Mouse (Mus musculus): Measurements from ENCODE around the gene Apba2.

Apba2 gene

DNA sequence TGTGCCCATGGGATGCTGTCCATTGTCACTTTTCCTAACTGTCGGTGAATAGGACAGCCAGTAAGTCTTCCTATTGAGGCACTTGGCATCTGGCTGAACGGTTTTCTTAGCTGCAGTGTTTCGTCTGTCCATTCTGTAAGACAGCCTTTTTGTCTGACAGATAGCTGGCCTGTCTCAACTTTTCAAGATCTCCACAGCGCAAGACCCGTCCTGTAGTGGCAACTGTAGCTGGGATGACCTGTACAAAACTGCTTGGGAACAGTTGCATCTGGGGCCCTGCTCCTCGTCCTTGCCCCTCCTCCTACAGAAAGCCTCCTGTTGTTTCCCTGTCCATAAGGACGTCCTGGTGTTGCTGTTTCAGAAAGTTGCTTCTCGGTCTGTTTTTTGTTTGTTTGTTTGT is 157.8 kb downstream of the Apba2 start:
- no peak for DNase-seq (ENCODE audit: low read depth)

DNA sequence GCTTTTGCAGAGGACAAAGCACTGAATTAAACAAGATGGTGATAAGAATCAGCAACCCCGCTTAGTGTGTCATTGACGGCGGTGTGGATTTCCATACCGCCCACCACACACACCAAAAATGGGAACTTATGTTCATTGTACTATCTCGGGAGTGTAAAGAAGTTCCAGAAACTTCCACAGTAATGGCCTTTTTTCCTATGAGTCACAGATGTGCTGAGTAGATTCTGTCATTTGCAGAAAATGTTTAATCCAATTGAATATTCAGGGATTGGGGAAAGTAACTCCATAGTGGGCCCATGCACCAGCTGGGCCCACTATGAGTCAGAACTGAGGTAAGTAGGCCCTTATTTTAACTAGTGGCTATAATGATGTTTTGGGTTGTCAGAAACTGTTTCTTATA is 161.0 kb downstream of the Apba2 start:
- DNase-seq (ENCODE audit: low read depth): no peak

DNA sequence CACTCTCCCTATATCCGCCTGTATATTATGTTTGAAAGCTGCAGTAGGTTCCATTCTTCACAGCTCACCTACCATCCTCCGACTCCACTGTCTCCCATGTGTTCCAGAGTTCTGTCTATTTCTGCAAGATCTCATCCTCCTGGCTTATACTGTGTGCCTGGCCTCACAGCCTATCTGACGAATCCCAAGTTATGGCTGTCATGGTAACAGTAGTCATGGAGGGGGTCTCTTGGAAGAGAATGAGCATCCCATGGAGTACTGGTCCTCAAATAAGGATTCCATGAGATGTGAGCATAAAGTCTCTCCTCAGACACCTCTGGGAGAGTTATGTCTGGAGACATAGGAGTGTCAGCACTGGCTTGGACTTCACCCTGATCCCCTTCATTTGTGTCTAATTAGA is 162.1 kb downstream of the Apba2 start:
- DNase-seq (ENCODE audit: low read depth): no peak

DNA sequence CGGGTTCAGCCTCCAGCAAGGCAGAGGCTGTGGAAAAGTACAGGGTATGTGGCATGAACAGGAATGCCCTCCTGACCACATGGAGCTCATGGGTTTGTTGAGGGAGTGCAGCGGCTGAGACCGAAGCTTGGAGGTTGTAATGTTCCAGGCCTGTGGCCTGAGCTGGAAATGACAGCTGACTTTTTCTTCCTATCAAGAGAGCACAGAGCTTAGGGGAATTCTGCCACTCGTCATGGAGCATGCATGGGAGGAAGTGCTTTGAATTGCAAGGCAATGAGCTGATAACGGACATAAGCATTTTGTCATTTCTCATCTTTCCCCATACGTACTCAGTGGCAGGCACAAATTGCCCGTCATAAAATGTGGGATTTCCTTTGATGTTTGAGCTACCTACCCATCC is 163.6 kb downstream of the Apba2 start:
- no peak for DNase-seq (ENCODE audit: low read depth)

DNA sequence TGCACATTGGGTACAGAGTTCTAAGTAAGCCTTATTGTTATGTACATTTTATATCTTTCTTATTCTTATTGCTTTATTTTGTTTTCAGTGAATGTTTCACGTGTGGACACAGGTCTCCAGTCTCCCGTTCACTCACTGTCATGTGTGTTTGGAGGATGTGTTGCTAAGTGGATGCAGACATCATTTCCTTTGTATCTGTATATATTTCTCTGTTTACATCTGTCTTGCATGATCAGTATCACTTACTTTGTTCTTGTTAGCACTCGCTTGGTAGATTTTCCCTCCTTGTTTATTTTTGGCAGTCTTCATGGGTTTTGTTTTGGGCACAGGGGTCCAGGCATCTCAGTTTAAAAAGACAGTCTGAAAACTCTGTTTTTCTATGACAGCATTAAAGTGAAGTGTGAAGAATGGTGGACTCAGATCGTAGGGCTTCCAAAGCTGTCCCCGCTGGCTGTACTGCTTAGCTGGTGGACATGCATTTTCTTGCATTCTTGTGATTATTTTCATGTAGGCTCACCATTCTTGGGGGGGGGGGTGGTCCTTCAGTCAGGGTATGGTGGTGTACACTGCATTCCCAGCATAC is 164.3 kb downstream of the Apba2 start:
- DNase-seq (ENCODE audit: low read depth): no peak

DNA sequence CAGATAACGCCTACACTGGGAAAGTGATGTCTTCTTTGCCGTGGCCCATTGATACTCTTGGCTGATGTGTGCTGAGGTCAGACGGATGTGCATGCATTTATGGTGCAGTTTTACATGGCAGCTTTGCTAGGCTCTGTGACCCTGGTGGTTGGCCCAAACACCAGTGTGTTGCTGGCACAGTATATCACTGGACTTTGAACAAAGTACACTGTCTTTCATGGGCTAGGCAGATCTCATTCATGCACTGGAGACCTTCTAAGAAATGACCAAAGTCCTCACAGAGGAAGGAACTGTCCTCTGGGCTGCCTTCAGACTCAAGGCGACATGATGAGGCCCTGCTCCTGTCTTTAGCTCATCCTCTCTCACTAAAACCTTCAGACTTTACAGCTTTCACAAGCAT is 166.5 kb downstream of the Apba2 start:
- DNase-seq (ENCODE audit: low read depth): no peak

DNA sequence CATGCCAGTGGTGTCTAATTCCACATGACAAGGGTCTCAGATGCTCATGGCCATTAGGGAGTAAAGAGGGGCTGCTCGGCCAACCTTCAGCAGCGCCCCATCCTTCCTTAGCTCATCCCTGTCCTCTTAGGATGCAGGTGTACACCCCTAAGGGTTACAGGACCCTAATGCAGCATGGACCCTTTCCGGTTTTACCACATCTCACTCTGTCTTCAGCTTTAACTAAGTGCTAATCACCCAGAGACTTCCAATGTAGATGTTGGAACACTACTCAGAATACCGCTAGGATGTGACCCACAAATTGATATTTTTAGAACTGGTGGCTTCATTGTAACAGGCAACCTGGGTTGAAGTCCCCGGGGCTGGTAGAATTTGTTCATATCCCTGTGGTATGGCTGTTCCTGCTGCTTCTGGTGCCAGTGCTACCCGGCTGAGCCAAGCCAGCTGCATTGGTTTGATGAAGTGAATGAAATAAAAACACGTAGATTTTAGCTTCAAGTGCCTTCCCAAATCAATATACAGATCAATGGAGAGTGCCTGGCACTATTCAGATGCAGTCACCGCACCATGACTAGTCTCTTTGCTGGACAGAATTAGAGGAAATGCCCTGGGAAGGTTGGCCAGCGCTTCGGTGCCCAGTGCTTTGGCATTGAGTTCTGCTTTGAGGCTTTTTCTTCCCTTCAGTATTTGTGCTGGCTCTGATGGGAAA is 178.4 kb downstream of the Apba2 start:
- no peak for DNase-seq (ENCODE audit: low read depth)

DNA sequence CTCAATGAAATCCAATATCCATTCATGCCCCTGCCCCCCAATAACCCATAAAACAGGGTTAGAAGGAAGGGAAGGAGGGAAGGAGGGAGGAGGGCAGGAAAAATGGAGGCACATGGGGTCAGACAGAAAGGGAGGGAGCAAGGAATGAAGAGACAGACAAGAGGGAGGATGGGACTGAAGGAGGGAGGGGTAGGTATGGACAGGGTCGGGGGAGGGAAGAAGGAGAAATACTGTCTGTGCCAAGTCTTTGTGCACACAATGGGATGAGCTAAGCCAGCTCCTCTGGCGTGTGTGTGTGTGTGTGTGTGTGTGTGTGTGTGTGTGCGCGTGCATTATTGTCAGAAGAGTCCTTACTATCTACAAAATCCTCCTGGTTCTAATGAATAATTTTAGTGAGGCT is 183.4 kb downstream of the Apba2 start:
- no peak for DNase-seq (ENCODE audit: low read depth)

DNA sequence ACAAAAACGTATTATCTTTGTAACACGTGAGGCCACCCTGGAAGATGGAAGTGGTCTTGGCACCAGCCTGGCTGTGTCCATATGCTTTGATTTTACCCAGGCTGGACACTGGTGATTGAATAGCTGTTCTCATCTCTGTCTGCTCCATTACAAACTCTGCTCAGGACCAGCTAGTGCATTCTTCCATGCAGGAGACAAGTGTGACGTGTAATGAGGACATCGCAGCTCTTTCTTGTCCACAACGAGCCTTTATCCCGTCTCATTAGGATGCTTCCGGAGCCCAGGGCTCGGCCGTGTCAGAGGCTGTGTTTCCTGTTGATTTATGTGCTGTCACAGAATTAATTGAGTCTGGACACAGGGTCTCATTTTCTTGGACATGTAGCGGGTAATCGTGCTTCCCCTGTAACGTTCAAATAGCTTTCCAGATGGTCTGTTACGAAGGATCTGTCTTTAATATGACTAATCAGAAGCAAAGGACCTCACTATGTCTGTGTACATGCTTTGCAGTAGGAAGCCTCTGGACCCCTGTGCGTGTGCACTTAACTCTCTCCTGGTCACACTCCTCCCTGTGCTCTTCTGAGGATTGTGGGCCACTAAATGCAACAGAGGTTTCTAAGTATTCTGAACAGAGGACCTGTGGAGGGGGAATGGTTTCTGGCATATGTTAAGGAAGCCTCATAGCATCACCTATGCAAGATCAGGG is 186.8 kb downstream of the Apba2 start:
- DNase-seq (ENCODE audit: low read depth): no peak

DNA sequence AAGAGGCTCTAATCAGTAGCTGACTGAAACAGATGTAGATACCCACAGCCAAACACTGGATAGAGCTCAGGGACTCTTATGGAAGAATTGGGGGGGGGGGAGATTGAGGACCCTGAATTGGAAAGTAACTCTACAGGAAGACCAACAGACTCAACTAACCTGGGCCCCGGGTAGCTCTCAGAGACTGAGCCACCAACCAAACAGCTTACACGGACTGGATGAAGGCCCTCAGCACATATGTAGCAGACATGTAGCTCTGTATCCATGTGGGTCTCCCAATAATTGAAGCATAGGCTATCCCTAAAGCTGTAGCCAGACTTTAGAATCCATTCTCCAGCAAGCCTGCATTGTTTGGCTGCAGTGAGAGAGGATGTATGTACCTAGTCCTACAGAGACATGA is 190.3 kb downstream of the Apba2 start:
- no peak for DNase-seq (ENCODE audit: low read depth)

DNA sequence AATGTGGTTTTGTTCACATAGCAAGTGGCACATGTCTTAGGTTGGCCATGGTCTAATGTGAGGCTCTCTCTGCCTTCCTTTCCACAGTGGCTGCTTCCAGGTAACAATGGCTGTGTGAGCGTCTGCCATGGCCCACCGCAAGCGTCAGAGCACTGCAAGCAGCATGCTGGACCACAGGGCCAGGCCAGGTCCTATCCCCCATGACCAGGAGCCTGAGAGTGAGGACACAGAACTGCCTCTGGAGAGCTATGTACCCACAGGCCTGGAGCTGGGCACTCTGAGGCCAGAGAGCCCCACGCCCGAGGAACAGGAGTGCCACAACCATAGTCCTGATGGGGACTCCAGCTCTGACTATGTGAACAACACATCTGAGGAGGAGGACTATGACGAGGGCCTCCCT is 193.4 kb downstream of the Apba2 start:
- DNase-seq (ENCODE audit: low read depth): no peak

DNA sequence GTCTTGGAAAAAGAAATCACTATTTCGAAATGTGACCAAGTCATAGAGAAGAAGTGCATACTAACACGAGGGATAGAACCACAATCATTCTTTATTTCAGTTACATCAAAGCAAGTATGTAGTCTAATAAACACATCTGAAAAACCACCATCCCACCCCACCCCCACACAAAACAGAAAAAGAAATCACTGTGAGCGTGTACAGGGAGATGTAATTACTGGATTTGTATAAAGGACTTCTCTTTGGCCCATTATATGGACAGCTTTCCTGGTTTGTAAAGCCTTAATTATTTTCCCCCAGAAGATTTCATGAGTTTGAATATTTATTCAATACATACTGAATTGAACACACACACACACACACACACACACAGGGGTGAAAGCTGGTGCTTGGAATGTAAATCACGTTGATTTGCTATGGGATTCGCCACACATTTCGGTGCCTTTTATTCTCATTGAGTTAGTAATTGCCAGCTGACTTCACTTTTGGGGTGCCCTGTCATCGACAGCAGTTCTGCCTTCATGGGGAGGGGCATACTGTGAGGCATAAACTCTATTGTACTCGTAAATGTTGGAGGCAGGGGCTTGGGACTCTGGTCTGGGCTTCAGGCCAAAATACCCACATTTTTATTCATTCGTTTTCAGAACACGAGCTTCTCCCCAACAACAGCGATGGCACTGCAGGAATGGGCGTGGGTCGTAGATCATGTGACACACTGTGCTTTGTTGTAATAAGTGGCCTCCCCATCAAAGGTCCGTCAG is 195.2 kb downstream of the Apba2 start:
- no peak for DNase-seq (ENCODE audit: low read depth)

DNA sequence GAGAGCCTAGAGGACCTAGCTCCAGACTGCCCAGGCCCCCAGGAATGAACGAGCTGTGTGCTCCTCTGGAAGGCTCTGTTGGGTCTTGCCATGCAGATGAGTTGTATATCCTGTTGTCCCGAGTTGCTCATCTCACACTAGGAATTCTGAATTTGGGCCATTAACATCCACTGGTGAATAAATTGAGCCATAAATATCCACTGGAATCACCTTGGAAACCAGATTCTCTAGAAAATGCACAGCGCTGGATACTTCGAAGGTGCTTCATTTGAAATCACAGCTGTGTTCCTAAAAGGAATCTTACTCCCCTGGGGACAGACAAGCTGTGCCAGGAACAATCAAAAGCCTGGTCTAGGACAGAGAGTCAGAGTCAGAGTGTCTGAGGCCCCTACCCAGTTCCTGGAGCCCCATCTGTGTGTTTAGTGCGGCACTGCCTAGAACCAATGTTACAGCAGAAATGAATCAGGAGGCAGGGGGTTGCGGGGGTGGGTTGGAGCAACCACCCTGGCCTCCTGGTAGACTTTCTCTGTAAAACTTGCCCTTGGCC is 196.4 kb downstream of the Apba2 start:
- no peak for DNase-seq (ENCODE audit: low read depth)

DNA sequence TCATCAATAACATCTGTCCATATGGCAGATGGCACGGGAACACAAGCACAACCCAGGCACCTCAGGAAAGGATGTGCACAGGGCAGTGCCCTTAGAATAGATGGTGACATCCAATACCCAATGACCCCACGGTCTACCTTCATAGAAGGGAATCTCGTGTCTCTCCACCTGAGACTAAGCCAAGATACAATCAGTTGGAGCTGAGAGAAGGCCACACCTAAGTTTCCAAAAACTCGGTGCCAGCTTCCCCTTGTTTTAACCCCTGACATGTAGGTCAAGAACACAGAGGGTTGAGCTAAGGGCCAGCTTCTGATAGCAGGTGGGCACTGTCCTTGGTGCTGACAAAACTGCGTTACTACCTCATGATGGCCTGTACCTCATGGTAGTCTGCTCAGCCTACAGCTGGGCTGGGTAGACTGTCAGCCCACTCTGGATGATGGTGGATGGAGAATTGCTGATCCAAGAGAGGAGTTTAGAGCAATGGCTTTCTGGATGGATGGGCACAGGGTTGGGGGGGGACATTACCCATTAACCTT is 202.6 kb downstream of the Apba2 start:
- no peak for DNase-seq (ENCODE audit: low read depth)

DNA sequence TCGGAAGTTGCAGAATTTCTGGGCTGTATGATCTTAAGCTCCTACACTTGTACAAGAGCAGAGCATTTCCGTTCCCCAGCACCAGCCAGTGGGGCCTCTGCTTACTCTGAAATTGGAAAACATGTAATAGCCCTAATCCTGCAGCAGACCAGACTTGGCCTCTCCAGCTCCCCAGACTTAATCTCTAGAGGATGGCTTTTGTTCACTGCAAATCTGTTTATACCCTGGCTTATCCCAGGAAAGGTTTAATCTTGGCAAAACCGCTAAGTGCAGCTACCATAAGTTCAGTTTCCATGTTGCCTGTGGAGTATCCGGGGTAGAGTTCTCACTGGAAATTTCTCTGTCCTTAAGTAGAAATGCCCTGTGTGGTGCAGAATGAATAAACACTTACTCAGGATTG is 206.7 kb downstream of the Apba2 start:
- no peak for DNase-seq (ENCODE audit: low read depth)

DNA sequence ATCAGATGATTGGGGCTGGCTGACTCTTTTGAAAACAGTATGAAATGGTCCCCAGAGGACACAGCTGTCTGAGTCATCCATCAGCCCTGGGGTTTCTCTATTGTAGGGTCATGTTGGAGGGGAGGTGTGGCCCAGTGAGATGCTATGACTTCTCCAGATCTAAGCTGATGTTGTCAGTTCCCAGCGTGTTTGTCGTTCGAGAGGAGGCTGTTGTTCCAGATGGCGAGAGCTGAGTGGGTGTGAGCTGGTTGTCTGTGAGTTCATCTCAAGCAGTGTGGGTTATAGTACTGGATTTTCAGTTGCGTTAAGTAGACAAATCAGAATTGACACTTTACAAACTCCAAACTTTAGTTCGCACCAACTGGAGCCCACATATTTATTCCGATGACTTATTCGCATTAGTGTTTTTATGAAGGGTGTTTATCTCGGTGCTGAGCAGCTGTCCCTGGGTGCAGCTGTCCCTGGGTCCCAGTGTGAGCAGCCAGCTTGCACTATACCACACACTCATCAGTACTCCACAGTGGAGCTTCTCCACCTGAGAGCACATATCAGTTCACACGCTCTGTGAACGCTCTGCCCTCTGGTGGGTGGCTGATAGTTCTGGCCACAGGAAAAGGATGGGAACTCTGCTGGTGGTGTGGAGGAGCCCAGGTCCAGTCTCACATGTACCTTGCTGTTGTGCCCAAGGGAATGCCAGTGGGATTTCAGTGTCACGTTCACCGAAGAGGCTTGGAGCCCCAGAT is 208.2 kb downstream of the Apba2 start:
- no peak for DNase-seq (ENCODE audit: low read depth)

DNA sequence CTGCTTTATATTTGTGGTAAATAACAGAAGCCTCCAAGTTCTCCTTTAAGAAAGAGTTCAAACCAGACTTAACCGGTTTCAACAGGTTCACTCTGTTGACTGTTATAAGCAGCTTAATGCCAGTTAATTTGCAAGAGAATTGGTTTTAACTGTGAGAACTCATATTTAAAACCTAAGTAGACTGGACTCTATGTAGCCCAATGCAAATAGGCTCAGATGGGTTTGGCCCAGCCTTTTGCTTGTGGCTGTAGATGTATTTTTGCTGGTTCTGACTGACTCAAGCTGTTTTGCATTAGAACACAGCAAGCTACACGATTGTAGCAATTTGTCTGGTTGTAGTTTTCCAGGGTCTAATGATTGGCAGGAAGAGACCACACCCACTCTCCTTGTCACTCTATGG is 214.8 kb downstream of the Apba2 start:
- DNase-seq (ENCODE audit: low read depth): no peak

DNA sequence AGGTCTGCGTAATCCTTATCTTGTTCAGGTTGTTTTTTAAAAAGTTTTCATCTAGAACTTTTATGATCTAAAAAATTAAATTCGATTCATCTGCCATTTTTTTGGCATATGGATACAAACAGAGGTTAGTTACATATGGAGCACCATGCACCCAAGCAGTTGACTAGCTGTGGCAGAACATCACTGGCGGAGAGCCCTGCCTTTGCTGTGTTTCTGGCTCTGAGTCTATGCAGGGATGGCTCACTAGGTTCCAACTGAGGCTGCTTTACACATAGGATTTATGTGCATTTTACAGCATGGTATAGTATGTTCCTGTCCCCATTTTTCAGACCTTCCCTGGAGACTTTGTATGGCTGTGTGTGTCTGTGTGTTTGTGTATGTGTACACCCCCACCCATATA is 221.8 kb downstream of the Apba2 start:
- DNase-seq (ENCODE audit: low read depth): no peak

DNA sequence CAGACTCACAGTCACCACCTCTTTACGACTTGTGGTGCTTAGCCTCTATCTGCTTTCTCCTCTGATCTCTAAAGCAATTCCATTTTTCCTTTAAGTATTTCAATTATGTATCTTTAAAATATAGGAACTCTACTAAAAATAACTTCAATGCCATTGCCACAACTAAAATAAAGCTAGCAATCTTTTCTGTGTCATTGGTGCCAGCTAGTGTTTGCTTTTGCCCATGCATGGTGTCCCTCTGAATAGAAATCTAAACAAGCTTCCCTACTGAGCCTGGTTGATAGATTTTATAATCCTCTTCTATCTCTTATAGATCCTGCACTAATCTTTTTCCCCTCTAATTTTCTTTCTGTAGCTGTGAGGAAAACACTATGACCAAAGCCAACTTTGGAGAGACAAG is 222.9 kb downstream of the Apba2 start:
- DNase-seq (ENCODE audit: low read depth): no peak

DNA sequence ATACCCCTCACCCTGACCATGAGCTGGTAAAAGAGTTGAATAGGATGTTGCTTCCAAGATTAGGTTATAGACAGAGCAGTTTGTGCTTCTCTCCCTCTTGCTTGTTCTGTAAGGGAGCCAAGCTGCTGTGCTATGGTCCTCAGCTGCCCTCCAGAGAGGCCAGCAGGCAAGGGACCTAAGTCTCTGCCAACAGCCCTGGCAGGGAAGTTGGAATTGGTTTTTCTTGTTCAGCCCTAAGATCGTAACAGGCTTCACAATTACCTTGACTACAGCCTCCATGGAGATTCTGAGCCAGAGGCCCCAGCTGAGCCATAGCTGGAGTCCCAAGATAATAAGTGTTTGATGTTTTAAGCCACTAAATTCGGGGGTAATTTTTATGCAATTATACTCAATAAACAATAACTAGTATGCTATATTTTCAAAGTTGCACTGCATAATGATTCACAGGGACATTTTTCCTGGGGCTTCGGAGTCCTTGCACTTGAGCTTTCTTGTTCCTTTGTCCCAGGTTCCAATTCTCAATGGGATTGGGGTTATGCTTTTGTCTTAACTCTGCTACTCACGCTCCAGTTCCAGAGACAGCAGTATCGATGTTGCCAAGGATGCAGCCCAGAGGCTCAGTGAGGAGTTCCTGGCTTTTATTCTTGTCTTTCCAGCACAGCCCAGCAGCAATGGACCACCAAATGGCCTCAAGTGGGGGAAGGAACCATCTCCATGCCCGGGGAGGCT is 224.6 kb downstream of the Apba2 start:
- DNase-seq (ENCODE audit: low read depth): no peak

DNA sequence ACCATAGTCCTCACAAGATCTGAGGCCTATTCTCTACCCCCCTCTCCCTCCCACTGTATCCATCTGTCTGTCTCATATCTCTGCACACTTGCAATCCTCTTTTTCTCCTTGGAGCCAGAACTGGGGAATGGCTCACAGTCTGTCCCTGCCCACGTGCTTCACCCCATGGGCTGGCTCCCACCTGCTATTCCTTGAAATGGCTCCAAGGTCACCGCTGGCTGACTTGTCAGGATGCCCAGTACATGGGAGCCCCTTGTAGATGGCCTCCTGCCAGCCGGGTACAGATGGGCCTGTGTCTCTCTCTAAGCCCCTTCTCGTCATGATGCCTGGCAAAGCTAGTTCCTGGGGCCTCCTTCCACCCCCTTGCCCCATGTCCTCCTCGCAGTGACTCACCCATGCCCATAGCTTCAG is 226.7 kb downstream of the Apba2 start:
- no peak for DNase-seq (ENCODE audit: low read depth)

Measured in c-Kit-positive CD71-negative TER-119-negative erythroid progenitor cells, embryonic 14.5 days (primary cell).